Comparison of ENCODE assay signal across 24 mouse cellular contexts in genomic region chr14:103102731-103103335, GRCm38 (mm10). TPM values are rescaled to one million over a fixed set of nuclear protein-coding genes. Genes with fewer than 3 reads are reported as not detected.
A peak's percentile ranks its signal among the peaks of the same experiment; 100 is the strongest.
DNase-seq lines count a peak whose midpoint lies in the region; ATAC-seq and TF ChIP-seq lines count a peak whose summit lies in the region.
"Had no signal": no experiment of that assay in that cellular context is flagged by ENCODE, and none has a peak within 500 bp of the region (broad histone marks: within the 10 kb centered on the region; RNA-seq: fewer than 3 reads in every experiment).

No protein-coding gene starts in this region.

- H3K27me3 ChIP-seq in kidney, embryonic 15.5 days = no peaks in the 10 kb centered on the region
- H3K27me3 ChIP-seq in lung, embryonic 15.5 days = no peaks in the 10 kb centered on the region
- H3K27me3 ChIP-seq in small intestine, adult 2 months (ENCODE audit: control insufficient read depth, insufficient read depth, low read length) = no peaks in the 10 kb centered on the region
- H3K27me3 ChIP-seq: heart, embryonic 13.5 days; hindbrain, embryonic 12.5 days; liver, embryonic 12.5 days had no signal

- H3K4me3 ChIP-seq in kidney, embryonic 15.5 days (replicated peaks) = no peak overlapping the region
- H3K4me3 ChIP-seq in lung, embryonic 15.5 days = no peak overlapping the region
- no peak overlapping the region for H3K4me3 ChIP-seq in small intestine, adult 2 months (ENCODE audit: low read depth, low read length)
- H3K4me3 ChIP-seq: forebrain, embryonic 10.5 days; heart, adult 2 months; heart, embryonic 13.5 days; hindbrain, embryonic 12.5 days; limb, embryonic 10.5 days; liver, embryonic 12.5 days had no signal

- peak; percentile 34 to 45 for DNase-seq in kidney, adult 8-10 months
- DNase-seq in lung, postnatal 10 days = no peak
- DNase-seq in Muller cell, postnatal 12 days (ENCODE audit: inconsistent ontology term) = no peak
- no peak for DNase-seq in right cerebral cortex, adult 18-20 months
- DNase-seq: adrenal gland, postnatal 10 days; cerebellum, adult 18-20 months; gastrocnemius, postnatal 14 days; heart, adult 2 months; heart, postnatal 14 days; lung, adult 2 months had no signal

- 72% methylated on average over 10 of the region's 10 CpGs for WGBS in kidney, embryonic 15.5 days
- 52% methylated on average over 10 of the region's 10 CpGs for WGBS in lung, embryonic 15.5 days
- 35% methylated on average over 10 of the region's 10 CpGs for WGBS in small intestine, adult 2 months

- no peak overlapping the region for H3K27ac ChIP-seq in kidney, embryonic 15.5 days
- peak overlapping the region; percentile 33; the same call in 1 of the 2 replicates for H3K27ac ChIP-seq in lung, embryonic 15.5 days
- peak overlapping the region; percentile 97 for H3K27ac ChIP-seq in small intestine, adult 2 months (ENCODE audit: insufficient read depth, low read depth, low read length)
- H3K27ac ChIP-seq: forebrain, embryonic 10.5 days; heart, adult 2 months; heart, embryonic 13.5 days; hindbrain, embryonic 12.5 days; limb, embryonic 10.5 days; liver, embryonic 12.5 days; macrophage had no signal

- no peaks in the 10 kb centered on the region for H3K9me3 ChIP-seq in kidney, embryonic 15.5 days (replicated peaks)
- H3K9me3 ChIP-seq in lung, embryonic 15.5 days = no peaks in the 10 kb centered on the region
- H3K9me3 ChIP-seq: forebrain, embryonic 10.5 days; heart, embryonic 13.5 days; hindbrain, embryonic 12.5 days; limb, embryonic 10.5 days; liver, embryonic 12.5 days had no signal

- no peak for ATAC-seq in kidney, embryonic 15.5 days (replicated peaks; ENCODE audit: low FRiP score)
- ATAC-seq in lung, embryonic 15.5 days (ENCODE audit: borderline replicate concordance, extremely low read depth, low FRiP score, low TSS enrichment) = no peak
- ATAC-seq: forebrain, embryonic 16.5 days; liver, embryonic 12.5 days had no signal

- no peak overlapping the region for H3K4me2 ChIP-seq in kidney, embryonic 15.5 days
- H3K4me2 ChIP-seq in lung, embryonic 15.5 days = no peak overlapping the region
- H3K4me2 ChIP-seq: heart, embryonic 13.5 days; hindbrain, embryonic 12.5 days; liver, embryonic 12.5 days had no signal

- no peak overlapping the region for H3K9ac ChIP-seq in kidney, embryonic 15.5 days
- no peak overlapping the region for H3K9ac ChIP-seq in lung, embryonic 15.5 days
- H3K9ac ChIP-seq: heart, embryonic 13.5 days; hindbrain, embryonic 12.5 days; liver, embryonic 12.5 days had no signal

- peaks cover 6% of the 10 kb centered on the region for H3K4me1 ChIP-seq in kidney, embryonic 15.5 days
- H3K4me1 ChIP-seq in lung, embryonic 15.5 days = peaks cover 11% of the 10 kb centered on the region
- peaks cover 19% of the 10 kb centered on the region for H3K4me1 ChIP-seq in small intestine, adult 2 months (ENCODE audit: control insufficient read depth, insufficient read depth, insufficient read length, low read length)

- TF ChIP-seq POLR2A in small intestine, adult 2 months (IDR thresholded peaks at IDR 0.05; ENCODE audit: low read depth, low read length) = no peak

- TF ChIP-seq CTCF in small intestine, adult 2 months (IDR thresholded peaks at IDR 0.05; ENCODE audit: extremely low read depth, insufficient read length, insufficient replicate concordance, low read depth, low read length) = no peak

- H3K36me3 ChIP-seq in kidney, embryonic 15.5 days = no peaks in the 10 kb centered on the region
- no peaks in the 10 kb centered on the region for H3K36me3 ChIP-seq in lung, embryonic 15.5 days
- H3K36me3 ChIP-seq in small intestine, adult 2 months (ENCODE audit: control insufficient read depth, insufficient read depth, low read length) = no peaks in the 10 kb centered on the region
- H3K36me3 ChIP-seq: forebrain, embryonic 10.5 days; heart, embryonic 13.5 days; hindbrain, embryonic 12.5 days; limb, embryonic 10.5 days; liver, embryonic 12.5 days had no signal

RNA-seq across cellular contexts. Expression of gene Fbxl3, which starts 3.5 kb away (rescaled TPM):
- 22.8 and 23.9 TPM in 2 replicates for polyA plus RNA-seq in kidney, embryonic 15.5 days (2015; fragmentation: Nextera tagmentation; extraction: Ambion mirVana)
- 25.3 and 26.1 TPM in 2 replicates for polyA plus RNA-seq in lung, embryonic 15.5 days (2015; fragmentation: Nextera tagmentation; extraction: Ambion mirVana)
- polyA plus RNA-seq in small intestine, adult 2 months (2012; rRNA removed) = 28.2 and 79.8 TPM in 2 replicates

RNA-seq across cellular contexts. Expression of gene Cln5, which starts 32.8 kb away (rescaled TPM):
- polyA plus RNA-seq in kidney, embryonic 15.5 days (2015; fragmentation: Nextera tagmentation; extraction: Ambion mirVana) = 33.9 and 34.6 TPM in 2 replicates
- polyA plus RNA-seq in lung, embryonic 15.5 days (2015; fragmentation: Nextera tagmentation; extraction: Ambion mirVana) = 30.8 and 31.5 TPM in 2 replicates
- polyA plus RNA-seq in small intestine, adult 2 months (2012; rRNA removed) = 7.2 and 15.9 TPM in 2 replicates

RNA-seq across cellular contexts. Expression of gene Acod1, which starts 56.1 kb away (rescaled TPM):
- polyA plus RNA-seq in kidney, embryonic 15.5 days (2015; fragmentation: Nextera tagmentation; extraction: Ambion mirVana) = not detected in 2 replicates
- polyA plus RNA-seq in lung, embryonic 15.5 days (2015; fragmentation: Nextera tagmentation; extraction: Ambion mirVana) = not detected in 2 replicates
- 0.22 and 0.74 TPM in 2 replicates for polyA plus RNA-seq in small intestine, adult 2 months (2012; rRNA removed)
- polyA plus RNA-seq: C2C12; embryonic facial prominence, embryonic 11.5 days; forebrain, embryonic 10.5 days; forebrain, embryonic 16.5 days; heart, embryonic 13.5 days; hindbrain, embryonic 12.5 days; limb, embryonic 10.5 days; midbrain, postnatal 0 days; neural tube, embryonic 14.5 days had no signal

Comparison
In these comparisons a context has a peak if more than half of its experiments do, and no peak if none do; other contexts are left out.
1. DNase-seq: peak in kidney, adult 8-10 months (2 of 2); none in lung, postnatal 10 days (single experiment), Muller cell, postnatal 12 days (single experiment) and right cerebral cortex, adult 18-20 months (single experiment).